Mouse (Mus musculus) lung, embryonic 16.5 days (tissue): Measurements from ENCODE around the gene Brix1. TPM values are rescaled to one million over a fixed set of nuclear protein-coding genes. Genes with fewer than 3 reads are reported as not detected.
A peak's percentile ranks its signal among the peaks of the same experiment; 100 is the strongest.
"Not testable (repeated sequence)": the region's sequence is repeated elsewhere in the genome, so short reads cannot be mapped to it uniquely, and the experiment has no call there.

ENCODE experiments used
- ATAC-seq: fragments of 200-750 bp; cut with Nextera tagmentation; 2 replicates; pipeline ENCODE4 v1.8.0; 2017; ENCODE audit warnings: low read depth, mild to moderate bottlenecking, moderate library complexity
- H3K27ac ChIP-seq: fragments of 300-500 bp; sonication (generic); 2 replicates; pipeline ENCODE4 v1.5.1; 2014; ENCODE audit warnings: mild to moderate bottlenecking, control low read depth, low read length
- H3K27me3 ChIP-seq: fragments of 300-500 bp; sonication (generic); 2 replicates; pipeline ENCODE4 v1.6.1; 2014; ENCODE audit warnings: low read depth, low read length, mixed read lengths; ENCODE audit not compliant: control insufficient read depth, insufficient read depth
- H3K36me3 ChIP-seq: fragments of 300-500 bp; sonication (generic); 2 replicates; pipeline ENCODE4 v1.6.1; 2014; ENCODE audit warnings: low read length; ENCODE audit not compliant: control insufficient read depth, insufficient read depth
- H3K4me1 ChIP-seq: fragments of 300-500 bp; sonication (generic); replicated peaks from 2 replicates; pipeline ENCODE4 v1.6.1; 2014; ENCODE audit warnings: low read length, mixed read lengths; ENCODE audit not compliant: control insufficient read depth, insufficient read depth
- H3K4me2 ChIP-seq: fragments of 300-500 bp; sonication (generic); 2 replicates; pipeline ENCODE4 v1.6.1; 2014; ENCODE audit warnings: low read depth, low read length, control low read depth
- H3K4me3 ChIP-seq: fragments of 300-500 bp; sonication (generic); 2 replicates; pipeline ENCODE4 v1.5.1; 2014; ENCODE audit warnings: mild to moderate bottlenecking, low read length, control low read depth
- H3K9ac ChIP-seq: fragments of 300-500 bp; sonication (generic); 2 replicates; pipeline ENCODE4 v1.6.1; 2014; ENCODE audit warnings: low read length, control low read depth
- H3K9me3 ChIP-seq: fragments of 300-500 bp; sonication (generic); 2 replicates; pipeline ENCODE4 v1.6.1; 2016; ENCODE audit warnings: low read length; ENCODE audit not compliant: control insufficient read depth
- WGBS: fragments of 180-500 bp; shearing (Covaris S2); extraction: QIAGEN DNeasy Blood & Tissue Kit; methylation state at CpG from one replicate; pipeline ENCODE4 v1.1.7; 2014; 5-methylcytosine and 5-hydroxymethylcytosine counted together
- polyA plus RNA-seq: library from polyadenylated mRNA; unstranded; fragments of >200 nt; fragmentation: Nextera tagmentation; extraction: Ambion mirVana; gene quantifications from 2 replicates; pipeline ENCODE4 v1.2.1, GENCODE M21; 2015

The Brix1 gene
- polyA plus RNA-seq, 1 experiment from 2014 or later: 99.6 TPM

DNA sequence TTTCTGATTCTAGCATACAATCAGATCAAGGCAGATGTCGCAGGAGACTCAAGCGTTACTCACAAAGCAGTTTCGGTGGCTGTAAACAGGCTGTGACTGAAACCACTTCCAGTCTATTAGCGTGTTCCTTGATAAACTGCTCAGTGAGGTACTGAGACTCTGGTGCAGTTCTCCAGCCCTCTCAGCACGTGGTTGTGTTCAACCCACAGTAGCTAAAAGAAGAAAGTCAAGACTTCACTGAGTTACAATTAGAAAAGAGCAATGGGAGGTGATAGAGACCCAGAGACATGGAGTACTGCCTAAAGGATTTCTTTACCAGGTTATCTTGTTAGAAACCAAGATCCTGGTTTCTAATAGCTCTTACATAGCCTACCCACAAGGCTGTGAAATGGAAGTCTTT, 13.8 kb upstream of the Brix1 start:
- peaks cover 6% of the 10 kb centered on the region; the same call in 1 of the 2 replicates for H3K36me3 ChIP-seq
- no peaks in the 10 kb centered on the region for H3K27me3 ChIP-seq
- no peak overlapping the region for H3K4me2 ChIP-seq
- no peak overlapping the region for H3K4me3 ChIP-seq
- H3K9me3 ChIP-seq: no peaks in the 10 kb centered on the region
- H3K27ac ChIP-seq: no peak overlapping the region
- H3K4me1 ChIP-seq: no peaks in the 10 kb centered on the region
- ATAC-seq: no peak
- WGBS: 77% methylated on average over 5 of the region's 5 CpGs
- H3K9ac ChIP-seq: no peak overlapping the region

DNA sequence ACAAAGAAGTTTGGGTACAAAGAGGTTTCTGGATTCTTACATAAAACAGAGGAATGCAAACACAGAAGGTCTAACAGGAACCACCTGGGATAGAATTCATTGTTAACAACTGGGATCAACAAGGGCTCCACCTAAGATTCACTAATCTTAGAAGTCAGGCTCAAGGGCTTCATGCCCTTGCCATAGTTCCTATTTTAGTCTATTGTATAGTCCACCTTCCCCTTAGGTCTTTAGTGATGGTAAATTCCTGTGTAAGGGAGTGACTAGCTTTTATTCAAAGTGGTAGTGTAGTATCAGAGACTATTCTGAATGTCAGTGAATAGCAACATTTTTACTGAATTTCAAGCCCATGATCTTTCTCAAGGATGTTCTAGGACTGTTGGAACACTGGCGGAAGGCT, 10.9 kb upstream of the Brix1 start:
- H3K4me3 ChIP-seq, H3K4me2 ChIP-seq, H3K9ac ChIP-seq, H3K9me3 ChIP-seq, H3K27ac ChIP-seq, H3K4me1 ChIP-seq, H3K27me3 ChIP-seq, ATAC-seq: not testable (repeated sequence)
- H3K36me3 ChIP-seq: peaks cover 13% of the 10 kb centered on the region
- 94% methylated on average over 1 of the region's 1 CpGs for WGBS

DNA sequence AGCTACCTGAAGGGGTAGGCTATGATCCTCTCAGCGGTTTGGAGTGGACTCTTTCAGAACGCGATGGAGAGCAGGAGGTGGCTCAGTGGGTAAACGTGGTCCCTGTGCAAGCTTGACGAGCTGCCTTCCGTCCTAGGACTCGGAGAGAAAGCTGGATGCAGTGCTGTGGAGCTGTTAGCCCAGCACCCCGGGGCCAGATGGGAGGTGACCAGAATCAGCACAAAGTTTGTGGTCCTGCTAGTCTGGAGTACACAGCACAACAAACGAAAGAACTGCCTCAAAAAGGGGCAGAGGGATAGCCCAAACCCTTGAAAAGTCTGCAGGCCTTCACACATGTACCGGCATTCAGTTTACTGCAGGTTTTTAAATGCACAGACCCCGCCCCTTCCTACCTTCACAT, 10.2 kb upstream of the Brix1 start:
- H3K27ac ChIP-seq: no peak overlapping the region
- H3K4me3 ChIP-seq: no peak overlapping the region
- WGBS: 81% methylated on average over 11 of the region's 11 CpGs
- peaks cover 13% of the 10 kb centered on the region for H3K36me3 ChIP-seq
- ATAC-seq: no peak
- H3K9ac ChIP-seq: no peak overlapping the region
- H3K27me3 ChIP-seq: no peaks in the 10 kb centered on the region
- no peaks in the 10 kb centered on the region for H3K9me3 ChIP-seq
- H3K4me1 ChIP-seq: no peaks in the 10 kb centered on the region
- no peak overlapping the region for H3K4me2 ChIP-seq

DNA sequence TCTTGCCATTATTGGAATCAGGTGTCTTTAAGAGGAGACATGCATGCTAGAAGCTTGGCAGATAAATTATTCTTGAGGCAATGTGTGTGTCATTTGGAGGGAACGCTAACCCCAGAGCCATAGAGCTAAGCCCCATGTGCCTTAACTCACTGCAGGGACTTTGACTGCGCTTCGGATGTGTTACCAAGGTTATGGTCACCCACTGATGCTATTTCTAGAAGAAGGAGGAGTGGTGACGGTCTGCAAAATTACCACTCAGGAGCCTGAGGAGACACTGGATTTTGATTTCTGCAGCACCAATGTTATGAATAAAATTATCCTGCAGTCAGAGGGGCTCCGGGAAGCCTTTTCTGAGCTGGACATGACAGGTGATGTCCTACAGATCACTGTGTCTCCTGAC, 4.4 kb upstream of the Brix1 start:
- H3K27ac ChIP-seq: no peak overlapping the region
- ATAC-seq: no peak
- peaks cover 11% of the 10 kb centered on the region for H3K36me3 ChIP-seq
- no peak overlapping the region for H3K9ac ChIP-seq
- 93% methylated on average over 5 of the region's 5 CpGs for WGBS
- no peak overlapping the region for H3K4me3 ChIP-seq
- no peaks in the 10 kb centered on the region for H3K9me3 ChIP-seq
- no peak overlapping the region for H3K4me2 ChIP-seq
- peaks cover 7% of the 10 kb centered on the region for H3K4me1 ChIP-seq
- no peaks in the 10 kb centered on the region for H3K27me3 ChIP-seq

DNA sequence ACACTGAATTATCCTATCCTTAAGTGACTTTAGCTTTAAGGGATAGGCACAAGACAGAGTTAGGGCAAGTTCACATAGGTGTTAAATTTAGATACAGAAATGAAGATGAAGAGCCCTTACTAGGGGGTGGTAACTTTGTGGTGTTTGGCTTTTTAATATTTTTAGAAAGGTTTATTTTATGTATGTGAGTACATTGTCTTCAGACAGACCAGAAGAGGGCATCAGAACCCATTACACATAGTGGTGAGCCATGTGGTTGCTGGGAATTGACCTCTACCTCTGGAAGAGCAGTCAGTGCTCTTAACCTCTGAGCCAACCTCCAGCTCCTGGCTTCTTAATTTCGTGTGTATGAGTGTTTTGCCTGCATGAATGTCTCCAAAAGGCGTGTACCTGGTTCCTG, 1.5 kb upstream of the Brix1 start:
- Histone ChIP-seq H3K4me1 (peaks cover 16% of the 10 kb centered on the region), H3K9ac (no peak overlapping the region), H3K27ac (no peak overlapping the region), H3K36me3 (peaks cover 9% of the 10 kb centered on the region), H3K4me3 (peak overlapping the region; percentile 11; the same call in 1 of the 2 replicates), H3K4me2 (peak overlapping the region; percentile 88), H3K9me3 (no peaks in the 10 kb centered on the region), H3K27me3 (no peaks in the 10 kb centered on the region)
- no peak for ATAC-seq
- WGBS: 42% methylated on average over 2 of the region's 2 CpGs

DNA sequence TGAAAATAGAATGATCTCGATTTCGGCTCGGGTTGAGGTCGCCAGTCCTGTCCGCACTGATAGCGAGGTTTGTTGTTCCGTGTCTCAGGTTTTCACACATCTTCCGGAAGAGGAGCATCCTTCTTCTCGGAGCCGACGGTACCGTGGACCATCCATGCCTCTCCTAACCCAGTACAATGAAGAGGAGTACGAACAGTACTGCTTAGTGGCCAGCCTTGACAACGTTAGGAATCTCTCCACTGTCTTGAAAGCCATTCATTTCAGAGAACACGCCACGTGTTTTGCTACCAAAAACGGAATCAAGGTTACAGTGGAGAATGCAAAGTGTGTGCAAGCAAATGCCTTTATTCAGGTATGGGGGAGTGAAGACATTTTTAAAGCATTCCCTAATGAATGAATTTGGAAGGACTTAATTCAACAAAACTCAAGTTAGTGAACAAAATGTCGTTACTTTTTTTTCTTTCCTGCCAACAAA, 655 bp upstream of the Brix1 start:
- WGBS: under 1% methylated on average over 18 of the region's 18 CpGs
- H3K4me1 ChIP-seq: peaks cover 16% of the 10 kb centered on the region
- no peaks in the 10 kb centered on the region for H3K9me3 ChIP-seq
- H3K4me3 ChIP-seq: peak overlapping the region; percentile 69
- peak overlapping the region; percentile 78; the same call in 1 of the 2 replicates for H3K27ac ChIP-seq
- peaks cover 8% of the 10 kb centered on the region for H3K36me3 ChIP-seq
- ATAC-seq: peak; percentile 27
- peak overlapping the region; percentile 89 for H3K9ac ChIP-seq
- H3K4me2 ChIP-seq: peak overlapping the region; percentile 88
- H3K27me3 ChIP-seq: no peaks in the 10 kb centered on the region

DNA sequence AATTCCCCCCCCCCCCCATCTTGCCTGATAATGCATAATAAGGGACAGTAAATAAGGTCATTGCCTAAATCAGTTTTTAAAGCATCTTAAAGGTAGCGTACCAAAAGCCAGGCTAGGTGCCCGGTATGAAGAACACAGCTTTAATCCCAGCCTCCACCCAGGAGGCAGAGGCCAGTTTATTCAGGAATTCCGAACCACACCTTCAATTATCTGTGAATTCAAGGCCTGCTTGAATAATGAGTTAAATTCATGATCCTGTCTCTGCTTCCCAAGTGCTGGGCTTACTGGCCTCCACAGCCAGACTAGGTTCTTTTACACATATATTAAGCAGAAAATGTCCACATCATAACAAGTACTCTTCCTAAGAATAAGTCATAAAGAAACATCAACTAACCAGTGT, 14.8 kb downstream of the Brix1 start:
- H3K27ac ChIP-seq: peak overlapping the region; percentile 72
- H3K4me1 ChIP-seq: peaks cover 7% of the 10 kb centered on the region
- H3K27me3 ChIP-seq: no peaks in the 10 kb centered on the region
- H3K36me3 ChIP-seq: peaks cover 9% of the 10 kb centered on the region
- no peaks in the 10 kb centered on the region for H3K9me3 ChIP-seq
- H3K9ac ChIP-seq: peak overlapping the region; percentile 79
- peak overlapping the region; percentile 90 for H3K4me2 ChIP-seq
- peak overlapping the region; percentile 90 for H3K4me3 ChIP-seq
- 8% methylated on average over 3 of the region's 3 CpGs for WGBS
- ATAC-seq: peak; percentile 3; the same call in 1 of the 2 replicates

DNA sequence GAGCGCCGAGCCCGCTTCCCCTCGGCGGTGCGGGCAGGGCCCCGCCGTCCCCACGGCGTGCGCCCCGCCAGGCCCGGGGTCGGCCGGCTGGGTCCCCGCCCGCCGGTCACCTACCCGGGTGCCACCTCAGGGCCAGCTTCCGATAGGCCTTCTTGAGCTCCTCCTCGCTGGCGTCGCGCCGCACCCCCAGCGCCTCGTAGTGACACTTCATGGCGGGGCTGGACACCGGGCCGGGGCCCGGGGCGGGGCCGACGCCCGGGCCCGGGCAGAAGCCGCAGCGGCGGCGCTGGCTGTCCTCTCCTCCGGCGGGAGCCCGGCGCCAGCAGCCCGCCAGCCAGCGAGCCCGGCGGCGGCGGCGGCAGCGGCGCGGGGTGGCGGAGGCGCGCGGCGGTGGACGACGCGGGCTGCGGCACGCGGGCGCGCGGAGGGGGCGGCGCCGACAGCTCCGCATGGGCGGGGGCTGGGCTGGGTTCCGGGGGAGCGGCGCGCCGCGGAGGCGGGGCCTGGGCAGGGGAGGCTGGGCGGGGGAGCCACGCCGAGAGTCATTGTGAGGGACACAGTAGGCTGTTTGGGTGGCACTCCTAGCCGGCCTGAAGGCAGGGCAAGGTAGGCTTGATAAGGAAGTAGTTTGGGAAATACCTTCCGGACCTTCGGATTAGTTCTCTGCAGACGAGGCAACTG, 15.5 kb downstream of the Brix1 start, which contains the start of gene Dnajc21:
Dnajc21 (minus strand) TSS at position 366 of the 681 bp plus-strand sequence.
- Histone ChIP-seq H3K9me3 (no peaks in the 10 kb centered on the region), H3K36me3 (peaks cover 3% of the 10 kb centered on the region), H3K4me3 (peak within 1 kb of the TSS; percentile 90), H3K27me3 (no peaks in the 10 kb centered on the region), H3K27ac (peak within 1 kb of the TSS; percentile 72), H3K4me2 (peak within 1 kb of the TSS; percentile 90), H3K4me1 (peaks cover 7% of the 10 kb centered on the region), H3K9ac (peak within 1 kb of the TSS; percentile 79)
- 0% methylated on average over 55 of the region's 87 CpGs for WGBS
- peak; percentile 98 for ATAC-seq

DNA sequence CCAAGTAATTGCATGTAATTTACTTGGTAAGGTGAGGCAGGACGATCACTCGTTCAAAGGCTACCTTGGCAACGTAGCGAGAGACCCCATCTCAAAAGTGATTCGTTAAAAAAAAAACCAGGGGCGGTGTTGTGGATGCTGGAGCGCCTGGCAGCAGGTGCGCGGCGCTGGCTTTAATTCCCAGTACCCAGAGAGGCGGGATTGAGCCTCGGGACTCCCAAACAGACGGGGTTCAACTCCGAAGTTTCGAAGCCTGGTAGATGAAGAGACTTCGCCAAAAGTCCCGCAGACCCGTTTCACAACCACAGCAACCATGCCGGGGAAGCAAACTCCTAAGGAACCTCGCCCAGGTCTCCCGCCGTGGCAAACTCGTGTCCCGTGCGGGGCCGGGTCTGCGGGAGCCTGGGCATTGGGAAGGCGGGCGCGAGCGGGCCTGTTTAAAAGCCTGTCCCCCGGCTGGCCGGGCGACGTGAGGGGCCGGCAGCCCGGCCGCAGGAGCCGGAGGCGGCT, 16.1 kb downstream of the Brix1 start:
- under 1% methylated on average over 40 of the region's 40 CpGs for WGBS
- ATAC-seq: peak; percentile 7
- no peaks in the 10 kb centered on the region for H3K27me3 ChIP-seq

More for the DNA sequence above, 16.1 kb downstream of the Brix1 start:
- peak overlapping the region; percentile 90 for H3K4me3 ChIP-seq
- H3K4me1 ChIP-seq: peaks cover 7% of the 10 kb centered on the region
- H3K9me3 ChIP-seq: no peaks in the 10 kb centered on the region
- peak overlapping the region; percentile 72 for H3K27ac ChIP-seq
- peak overlapping the region; percentile 90 for H3K4me2 ChIP-seq
- no peaks in the 10 kb centered on the region for H3K36me3 ChIP-seq
- peak overlapping the region; percentile 79 for H3K9ac ChIP-seq
